24 mouse cellular contexts compared by ENCODE assay signal in genomic region chr10:127371023-127371422, GRCm38 (mm10). TPM values are rescaled to one million over a fixed set of nuclear protein-coding genes. Genes with fewer than 3 reads are reported as not detected.
"Had no signal": no experiment of that assay in that cellular context is flagged by ENCODE, and none has a peak within 500 bp of the region (broad histone marks: within the 10 kb centered on the region; RNA-seq: fewer than 3 reads in every experiment).

No protein-coding gene starts in this region.

- H3K9me3 ChIP-seq: lung, embryonic 15.5 days; neural tube, embryonic 13.5 days; neural tube, embryonic 15.5 days; stomach, embryonic 15.5 days had no signal

- H3K27ac ChIP-seq: lung, embryonic 15.5 days; macrophage; neural tube, embryonic 13.5 days; neural tube, embryonic 15.5 days; stomach, embryonic 15.5 days; stomach, postnatal 0 days had no signal

- ATAC-seq: lung, postnatal 0 days; midbrain, embryonic 16.5 days had no signal

- H3K4me3 ChIP-seq: lung, embryonic 15.5 days; megakaryocyte, embryonic 14.5 days; myocyte; neural tube, embryonic 13.5 days; neural tube, embryonic 15.5 days; stomach, embryonic 15.5 days had no signal

- DNase-seq: lung, adult 2 months; lung, postnatal 14 days; lung, postnatal 36 days; midbrain, embryonic 14.5 days; right cerebral cortex, postnatal 14 days; thymus, adult 2 months; thymus, postnatal 25 days; thymus, postnatal 4 days had no signal

- H3K9ac ChIP-seq: lung, embryonic 15.5 days; neural tube, embryonic 13.5 days; neural tube, embryonic 15.5 days; stomach, embryonic 15.5 days had no signal

- H3K36me3 ChIP-seq: lung, embryonic 15.5 days; neural tube, embryonic 13.5 days; neural tube, embryonic 15.5 days; stomach, embryonic 15.5 days had no signal

- H3K4me1 ChIP-seq: lung, embryonic 15.5 days; megakaryocyte, embryonic 14.5 days; neural tube, embryonic 13.5 days; neural tube, embryonic 15.5 days; stomach, embryonic 15.5 days had no signal

- H3K27me3 ChIP-seq: lung, embryonic 15.5 days; neural tube, embryonic 13.5 days; neural tube, embryonic 15.5 days; stomach, embryonic 15.5 days had no signal

- H3K4me2 ChIP-seq: lung, embryonic 15.5 days; midbrain, embryonic 11.5 days; neural tube, embryonic 13.5 days; neural tube, embryonic 15.5 days; stomach, embryonic 15.5 days had no signal

RNA-seq across cellular contexts. Expression of gene Inhbc, which starts 0.8 kb away (rescaled TPM):
- total RNA-seq: megakaryocyte progenitor cell, adult 5-6 weeks had no signal
- polyA plus RNA-seq: lung, adult 2 months; lung, postnatal 0 days; macrophage; midbrain, embryonic 11.5 days; midbrain, embryonic 14.5 days; midbrain, embryonic 16.5 days; myocyte; neural tube, embryonic 11.5 days; neural tube, embryonic 13.5 days; neural tube, embryonic 15.5 days; spleen, adult 2 months; stomach, postnatal 0 days; thymus, adult 2 months; urinary bladder, adult 2 months had no signal

RNA-seq across cellular contexts. Expression of gene Inhbe, which starts 16.8 kb away (rescaled TPM):
- polyA plus RNA-seq: lung, embryonic 15.5 days; lung, postnatal 0 days; macrophage; midbrain, embryonic 11.5 days; neural tube, embryonic 11.5 days; neural tube, embryonic 13.5 days; neural tube, embryonic 15.5 days; spleen, adult 2 months; testis, adult 2 months; thymus, adult 2 months; urinary bladder, adult 2 months had no signal

RNA-seq across cellular contexts. Expression of gene Gli1, which starts 29.2 kb away (rescaled TPM):
- total RNA-seq: megakaryocyte progenitor cell, adult 5-6 weeks had no signal
- polyA plus RNA-seq: macrophage had no signal
